Mouse (Mus musculus) lung, postnatal 0 days (tissue): ENCODE results near the gene Olfr690.

Source experiments
- CTCF ChIP-seq: IDR thresholded peaks from 2 replicates; pipeline ENCODE4 v1.5.1; 2016; ENCODE audit warnings: antibody characterized with exemption, mild to moderate bottlenecking
- EP300 ChIP-seq: IDR thresholded peaks from 2 replicates; pipeline ENCODE4 v1.6.1; 2016; ENCODE audit warnings: antibody characterized with exemption, mild to moderate bottlenecking, control low read depth

DNA sequence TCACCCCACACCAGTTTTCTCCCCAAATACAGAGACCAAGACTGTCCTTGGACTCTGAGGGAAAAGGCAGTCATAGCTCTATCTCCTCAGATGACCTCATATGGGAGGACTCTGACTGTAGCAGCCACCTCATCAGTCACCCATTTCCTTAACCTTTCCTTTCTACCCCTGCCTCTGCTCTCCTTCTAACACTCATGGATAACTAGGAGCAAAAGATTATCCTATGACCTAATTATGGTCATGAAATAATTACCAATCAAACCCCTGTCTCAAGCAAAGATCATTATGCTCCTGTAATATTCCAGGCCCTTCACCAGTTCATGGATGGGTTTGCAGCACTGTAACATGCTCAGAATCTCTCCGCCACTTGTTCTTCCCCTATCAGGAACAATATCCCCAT, 34.0 kb upstream of the Olfr690 start, which contains the start of gene Olfr692:
- no peak for TF ChIP-seq CTCF
- TF ChIP-seq EP300 = no peak
